Mouse (Mus musculus): ENCODE data around the gene Ammecr1.
A peak's percentile ranks its signal among the peaks of the same experiment; 100 is the strongest.

GRCm38 (mm10) chrX:142818057-142818682, 148.4 kb downstream of the Ammecr1 start:
- peak; percentile 58 for TF ChIP-seq CTCF (IDR thresholded peaks at IDR 0.05; ENCODE audit: low read depth, low read length)
- TF ChIP-seq POLR2A (IDR thresholded peaks at IDR 0.05; ENCODE audit: extremely low read depth, insufficient read depth, low read length) = no peak

Data from liver, adult 2 months (tissue).